Mouse (Mus musculus) olfactory bulb, adult 2 months (tissue): Measurements from ENCODE around the gene Fancg. TPM values are rescaled to one million over a fixed set of nuclear protein-coding genes. Genes with fewer than 3 reads are reported as not detected.

Source experiments
- H3K27ac ChIP-seq: fragments of 200-500 bp; 2 replicates; pipeline ENCODE4 v1.5.1; 2012; ENCODE audit warnings: low read depth, low read length; ENCODE audit not compliant: insufficient read depth
- H3K4me1 ChIP-seq: fragments of 200-500 bp; 2 replicates; pipeline ENCODE4 v1.6.1; 2012; ENCODE audit warnings: low read length; ENCODE audit not compliant: control insufficient read depth, insufficient read depth
- H3K4me3 ChIP-seq: fragments of 200-500 bp; 2 replicates; pipeline ENCODE4 v1.5.1; 2012; ENCODE audit warnings: mild to moderate bottlenecking, low read depth, low read length, moderate library complexity; ENCODE audit not compliant: insufficient read depth
- CTCF ChIP-seq: fragments of 200-500 bp; IDR thresholded peaks from 2 replicates; pipeline ENCODE4 v1.5.1; 2012; ENCODE audit warnings: low read depth, mild to moderate bottlenecking, low read length, moderate library complexity; ENCODE audit not compliant: insufficient read depth
- POLR2A ChIP-seq: fragments of 200-500 bp; IDR thresholded peaks from 2 replicates; pipeline ENCODE4 v1.6.1; 2012; ENCODE audit warnings: mild to moderate bottlenecking, low read depth, low read length, moderate library complexity; ENCODE audit not compliant: insufficient read depth
- WGBS: fragments of 180-500 bp; shearing (Covaris S2); methylation state at CpG from one replicate; pipeline ENCODE4 v1.1.7; 2018; 5-methylcytosine and 5-hydroxymethylcytosine counted together
- polyA plus RNA-seq: library from polyadenylated mRNA; stranded (reverse); fragments of >200 nt; gene quantifications from 2 replicates; pipeline ENCODE4 v1.2.4, GENCODE M21; 2012; ENCODE audit warnings: low replicate concordance; ENCODE audit not compliant: missing spikeins, insufficient read depth, insufficient read length

The Fancg gene
- polyA plus RNA-seq, 1 experiment: not detected

DNA sequence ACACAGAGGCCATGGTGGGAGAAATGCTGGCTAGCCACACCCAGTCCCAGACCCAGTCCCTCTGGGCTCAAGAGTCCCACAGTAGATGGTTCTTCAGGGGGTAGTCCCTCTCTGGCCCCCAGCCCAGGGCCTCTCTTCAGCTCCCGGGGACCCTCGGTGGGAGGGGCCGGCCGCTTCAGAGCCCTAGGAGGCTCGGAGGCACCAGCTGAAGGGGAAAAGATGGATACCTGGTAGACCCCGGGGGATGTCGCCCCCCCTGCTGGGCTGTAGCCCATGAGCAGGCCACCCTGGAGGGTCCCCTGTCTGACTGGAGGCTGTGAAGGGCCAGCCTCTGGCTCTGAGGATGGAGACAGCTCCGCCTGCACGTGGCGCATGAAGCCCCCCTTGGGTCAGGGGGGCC, 26.1 kb upstream of the Fancg start:
- H3K4me3 ChIP-seq: no peak overlapping the region
- H3K27ac ChIP-seq: no peak overlapping the region
- WGBS: 83% methylated on average over 10 of the region's 10 CpGs
- H3K4me1 ChIP-seq: peaks cover 13% of the 10 kb centered on the region
- TF ChIP-seq CTCF (no peak), POLR2A (no peak)

DNA sequence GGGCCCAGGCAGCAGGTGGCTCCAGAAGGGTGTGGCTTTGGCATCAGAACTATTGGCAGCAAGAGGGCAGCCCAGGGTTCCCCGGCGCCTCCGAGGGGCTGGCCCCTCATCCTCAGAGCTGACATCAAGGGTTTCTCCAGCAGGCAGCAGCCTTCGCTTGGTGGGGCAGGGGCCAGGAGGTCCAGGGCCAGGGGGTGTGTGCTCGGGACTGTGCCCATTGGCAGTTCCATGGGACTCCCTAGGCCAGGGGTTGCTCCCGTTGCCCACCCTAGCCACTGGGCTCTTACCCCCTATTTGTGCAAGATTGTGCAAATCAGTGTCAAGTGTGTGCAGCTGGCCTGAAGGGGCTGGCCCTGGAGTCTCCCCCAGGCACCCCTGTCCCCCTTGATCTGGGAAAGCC, 25.5 kb upstream of the Fancg start:
- Histone ChIP-seq H3K27ac (no peak overlapping the region), H3K4me1 (peaks cover 12% of the 10 kb centered on the region), H3K4me3 (no peak overlapping the region)
- no peak for TF ChIP-seq POLR2A
- no peak for TF ChIP-seq CTCF
- 71% methylated on average over 6 of the region's 6 CpGs for WGBS

DNA sequence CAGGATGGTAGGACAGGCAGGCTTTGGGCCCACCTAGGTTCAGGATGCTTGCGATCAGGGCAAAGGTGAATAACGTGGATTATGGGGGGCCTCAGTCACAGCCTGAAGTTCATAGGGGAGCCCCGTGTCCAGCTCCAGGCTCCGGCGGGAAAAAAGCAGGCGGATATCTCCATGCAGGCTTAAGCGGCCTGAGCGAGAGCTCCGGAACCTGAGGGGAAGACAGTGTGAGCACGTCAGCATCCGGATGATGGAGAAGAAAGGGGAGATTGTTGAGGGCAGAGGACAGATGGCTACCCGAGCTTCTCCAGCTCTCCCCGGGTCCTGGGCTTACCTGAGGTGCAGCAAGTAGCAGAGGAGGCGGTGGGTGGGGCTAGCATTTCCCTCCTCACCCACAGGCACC, 23.2 kb upstream of the Fancg start:
- no peak for TF ChIP-seq POLR2A
- no peak for TF ChIP-seq CTCF
- no peak overlapping the region for H3K27ac ChIP-seq
- WGBS: 85% methylated on average over 14 of the region's 14 CpGs
- peaks cover 6% of the 10 kb centered on the region for H3K4me1 ChIP-seq
- H3K4me3 ChIP-seq: no peak overlapping the region

DNA sequence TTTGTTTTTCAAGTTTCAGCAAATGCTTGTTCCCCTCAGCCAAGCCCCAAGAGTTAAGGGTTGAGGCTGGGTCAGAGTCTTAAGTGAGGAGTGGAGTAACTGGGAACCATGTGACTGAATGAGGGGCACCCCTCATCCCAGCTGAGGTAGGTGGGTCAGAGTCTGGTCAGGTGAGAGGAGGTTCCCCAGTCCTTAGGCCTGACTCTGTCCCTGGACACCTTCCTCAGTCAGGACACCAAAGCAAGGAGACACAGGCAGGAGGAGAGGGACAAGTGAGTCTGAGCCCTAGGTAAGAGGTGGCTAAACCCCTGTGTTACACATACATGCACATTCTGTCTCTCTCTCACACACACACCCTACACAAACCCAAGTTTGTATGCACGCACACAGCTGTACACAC, 22.2 kb upstream of the Fancg start:
- Histone ChIP-seq H3K4me3 (no peak overlapping the region), H3K27ac (no peak overlapping the region)
- 94% methylated on average over 1 of the region's 1 CpGs for WGBS

GRCm38 (mm10) chr4:43031237-43031995, 21.1 kb upstream of the Fancg start, which contains the start of gene Stoml2:
Gene Stoml2, minus strand, starts transcription at chr4:43031710.
- H3K4me3 ChIP-seq: peak within 1 kb of the TSS; percentile 78
- WGBS: under 1% methylated on average over 38 of the region's 38 CpGs
- peaks cover 6% of the 10 kb centered on the region for H3K4me1 ChIP-seq
- TF ChIP-seq CTCF (no peak), POLR2A (peak; percentile 82)
- peak within 1 kb of the TSS; percentile 83 for H3K27ac ChIP-seq

More for the DNA sequence above, 22.2 kb upstream of the Fancg start:
- TF ChIP-seq POLR2A: no peak
- no peak for TF ChIP-seq CTCF
- H3K4me1 ChIP-seq: peaks cover 6% of the 10 kb centered on the region

- WGBS: 1% methylated on average over 28 of the region's 28 CpGs
- peaks cover 6% of the 10 kb centered on the region for H3K4me1 ChIP-seq
- peak overlapping the region; percentile 49; the same call in 1 of the 2 replicates for H3K27ac ChIP-seq
- peak overlapping the region; percentile 78 for H3K4me3 ChIP-seq
- TF ChIP-seq CTCF: no peak
- no peak for TF ChIP-seq POLR2A
These were observed 20.5 kb upstream of the Fancg start for GRCm38 (mm10) chr4:43030780-43031230.

DNA sequence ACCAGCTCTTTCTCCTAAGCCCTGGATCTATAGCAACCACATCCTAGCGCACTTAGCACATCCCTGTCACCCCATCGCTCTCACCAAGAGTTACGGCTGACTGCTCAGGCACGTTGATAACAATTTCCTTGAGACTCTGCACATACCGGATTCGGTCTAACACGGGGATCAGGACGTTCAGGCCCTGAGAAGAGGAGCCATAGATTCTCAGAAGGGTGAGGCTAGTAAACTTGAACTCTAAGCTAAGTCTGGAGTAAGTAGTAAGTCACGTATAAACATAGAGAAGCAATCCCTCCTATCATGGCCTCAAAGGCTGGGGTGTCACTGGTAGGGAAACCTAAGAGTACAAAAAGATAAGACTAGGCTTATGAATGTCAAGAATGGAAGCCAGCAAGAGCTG, 20.0 kb upstream of the Fancg start:
- no peak for TF ChIP-seq POLR2A
- TF ChIP-seq CTCF: no peak
- Histone ChIP-seq H3K4me3 (peak overlapping the region; percentile 78), H3K4me1 (peaks cover 6% of the 10 kb centered on the region), H3K27ac (no peak overlapping the region)
- WGBS: 79% methylated on average over 9 of the region's 9 CpGs

GRCm38 (mm10) chr4:43029749-43030148, 19.4 kb upstream of the Fancg start:
- no peak overlapping the region for H3K4me3 ChIP-seq
- 90% methylated on average over 9 of the region's 9 CpGs for WGBS
- H3K27ac ChIP-seq: no peak overlapping the region
- peaks cover 7% of the 10 kb centered on the region for H3K4me1 ChIP-seq
- TF ChIP-seq CTCF (no peak), POLR2A (no peak)

- no peak overlapping the region for H3K4me3 ChIP-seq
- 89% methylated on average over 7 of the region's 7 CpGs for WGBS
These were observed 18.8 kb upstream of the Fancg start for GRCm38 (mm10) chr4:43029121-43029520.

More at GRCm38 (mm10) chr4:43029121-43029520, 18.8 kb upstream of the Fancg start:
- H3K4me1 ChIP-seq: peaks cover 11% of the 10 kb centered on the region
- H3K27ac ChIP-seq: no peak overlapping the region
- TF ChIP-seq CTCF: no peak
- no peak for TF ChIP-seq POLR2A
